Mouse (Mus musculus) frontal cortex, postnatal 36 days (tissue): ENCODE measurements around the gene Wdr27.

Experiments
- DNase-seq, 2 experiments: peaks; one replicate each; pipeline ENCODE4 v3.0.0; 2022; ENCODE audit warnings: low spot score in 2 of 2

Wdr27 gene

DNA sequence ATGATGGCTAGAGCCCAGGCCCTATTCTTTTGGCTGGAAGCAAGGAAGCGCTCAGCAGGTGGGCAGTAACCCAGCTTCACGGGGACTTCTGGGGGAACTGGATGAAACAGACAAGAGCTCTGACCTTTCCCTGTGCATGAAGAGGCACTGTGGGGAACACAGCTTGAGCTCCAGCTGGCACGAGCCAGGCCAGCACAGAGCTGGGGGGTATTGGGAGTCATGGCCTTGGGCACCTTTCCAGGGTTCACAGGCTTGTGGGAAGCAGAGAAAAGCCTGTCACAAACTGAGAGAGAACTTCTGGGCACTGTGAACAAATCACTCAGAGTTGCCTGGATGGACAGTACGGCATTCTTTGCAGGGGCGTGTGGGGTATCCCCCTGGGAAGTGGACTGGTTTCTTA, 118.0 kb downstream of the Wdr27 start:
- no peak for DNase-seq

DNA sequence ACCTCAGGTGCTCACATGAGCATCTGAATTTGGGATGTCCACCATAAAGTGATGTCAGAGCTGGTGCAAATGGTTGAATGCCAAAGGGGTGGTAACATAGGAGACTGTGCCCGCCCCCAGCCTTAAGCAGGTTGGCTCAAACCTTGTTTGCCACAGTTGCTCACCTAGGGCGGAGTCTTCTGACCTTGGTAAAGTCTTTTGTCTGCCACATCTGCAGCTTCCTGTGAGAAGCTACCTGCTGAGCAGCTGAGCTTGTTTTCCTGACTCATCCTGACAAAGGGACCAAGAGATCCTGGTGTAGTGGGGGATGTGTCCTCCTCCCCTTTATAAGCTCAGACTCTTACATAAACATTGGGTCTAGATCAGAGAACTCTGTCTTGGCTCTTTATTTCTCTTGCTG, 125.0 kb downstream of the Wdr27 start:
- no peak for DNase-seq

DNA sequence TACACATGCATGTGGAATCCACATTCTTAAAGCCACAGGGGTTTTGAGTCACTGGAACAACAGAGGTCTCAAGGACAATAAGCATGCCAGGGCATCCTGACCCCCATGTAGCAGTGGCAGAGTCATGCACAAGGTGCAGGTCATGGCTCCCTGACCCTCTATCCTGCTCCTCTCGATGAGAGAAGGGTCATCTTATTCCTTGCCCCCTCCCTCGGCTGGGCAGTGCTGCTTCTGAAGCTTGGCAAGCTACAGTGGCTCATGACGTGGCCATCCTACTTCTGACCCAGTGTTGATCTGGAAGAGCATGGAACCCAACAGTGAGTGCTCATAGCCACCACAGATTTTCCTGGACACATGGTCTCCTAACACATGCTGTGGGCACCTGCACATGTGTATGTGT, 126.9 kb downstream of the Wdr27 start:
- no peak for DNase-seq

DNA sequence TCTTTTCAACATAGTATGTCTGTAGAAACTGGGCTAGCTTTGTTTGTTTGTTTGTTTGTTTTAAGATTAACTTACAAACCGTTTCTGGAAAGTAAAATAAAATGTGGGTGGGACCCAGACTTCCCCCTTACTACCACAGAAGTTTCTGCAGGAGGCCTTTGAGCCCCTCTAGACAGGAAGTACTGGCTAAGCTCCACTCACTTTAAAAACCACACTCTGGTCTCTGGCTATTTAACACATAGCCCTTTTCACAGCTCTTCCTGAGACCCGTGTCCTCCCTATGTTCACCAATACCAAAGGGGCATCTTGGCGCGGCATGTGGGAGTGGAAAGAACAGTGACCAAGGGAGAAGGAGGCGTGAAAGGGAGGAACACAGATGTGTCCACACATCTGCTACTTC, 127.7 kb downstream of the Wdr27 start:
- DNase-seq: no peak

DNA sequence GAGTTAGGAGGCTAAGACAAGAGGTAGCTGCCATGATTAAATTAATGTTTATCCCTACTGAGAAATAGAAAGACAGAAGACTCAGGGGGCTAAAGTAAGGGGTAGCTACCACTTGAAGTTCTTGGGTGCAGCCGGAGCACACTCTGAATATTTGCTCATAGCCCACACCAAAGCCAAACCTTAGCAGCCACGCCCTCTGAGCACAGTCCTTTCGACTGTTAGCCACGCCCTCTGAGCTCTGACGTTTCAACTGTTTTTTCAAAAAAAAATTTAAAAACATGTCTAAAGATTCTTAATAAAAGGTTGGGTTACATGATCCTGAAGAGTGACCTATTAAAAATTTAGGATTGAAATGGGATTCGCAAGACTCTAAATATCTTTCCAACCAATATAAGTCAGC, 130.3 kb downstream of the Wdr27 start:
- DNase-seq: no peak

DNA sequence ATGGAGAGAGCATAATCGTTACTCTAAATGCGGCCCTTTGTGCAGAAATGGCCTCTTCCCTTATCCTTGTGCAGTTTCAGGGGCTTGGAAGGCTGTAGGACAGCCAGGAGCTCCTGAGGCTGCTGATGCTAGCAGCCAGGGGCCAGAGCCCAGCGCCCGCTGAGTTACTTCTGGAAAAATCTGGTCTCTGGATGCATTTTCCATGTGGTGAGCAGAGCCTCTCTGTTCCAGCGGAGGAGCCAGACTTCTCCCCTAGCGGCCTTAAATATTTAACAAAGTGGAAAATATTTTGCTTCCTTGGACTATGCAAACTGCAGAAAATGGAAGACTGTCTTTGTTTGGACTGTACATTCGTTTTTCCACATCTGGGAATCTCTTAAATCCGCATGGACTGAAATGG, 130.9 kb downstream of the Wdr27 start:
- no peak for DNase-seq

DNA sequence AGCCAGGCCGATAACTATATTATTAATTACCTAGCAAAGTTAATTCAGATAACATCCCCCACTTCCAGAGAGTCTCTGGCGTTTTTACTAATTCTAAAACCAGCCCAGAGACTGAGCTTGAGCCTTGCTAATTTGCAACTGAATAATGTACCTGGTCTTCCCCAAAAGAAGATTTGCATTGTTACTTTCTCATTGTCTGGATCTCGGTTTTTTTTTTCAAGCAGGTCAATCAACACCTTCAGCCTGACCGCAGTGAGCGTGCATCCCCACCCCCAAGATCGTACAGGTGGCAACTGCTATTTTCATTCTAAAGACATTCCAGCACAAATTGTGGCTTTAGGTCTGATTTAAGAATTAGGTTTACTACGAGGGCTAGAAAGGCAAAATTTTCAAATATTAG, 136.2 kb downstream of the Wdr27 start:
- DNase-seq: no peak

DNA sequence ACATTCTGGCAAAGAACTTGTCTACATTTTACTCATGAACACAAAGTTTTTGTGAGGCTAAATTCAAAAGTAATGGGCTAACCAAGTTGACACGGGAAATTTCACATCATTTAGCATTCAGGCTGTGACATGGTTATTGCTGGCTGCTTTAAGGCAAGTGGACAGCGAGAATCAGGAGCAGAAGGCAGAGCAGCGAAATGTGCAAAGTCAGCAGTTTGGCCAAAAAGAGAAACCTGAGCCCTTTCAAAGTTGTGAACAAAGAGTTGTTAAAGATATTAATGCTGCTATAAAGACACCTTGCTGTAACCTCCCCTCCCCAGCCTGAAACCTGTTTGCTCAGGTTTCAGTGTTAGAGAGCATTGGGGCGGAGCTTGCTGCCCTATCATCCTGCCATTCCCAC, 143.7 kb downstream of the Wdr27 start:
- DNase-seq: no peak

DNA sequence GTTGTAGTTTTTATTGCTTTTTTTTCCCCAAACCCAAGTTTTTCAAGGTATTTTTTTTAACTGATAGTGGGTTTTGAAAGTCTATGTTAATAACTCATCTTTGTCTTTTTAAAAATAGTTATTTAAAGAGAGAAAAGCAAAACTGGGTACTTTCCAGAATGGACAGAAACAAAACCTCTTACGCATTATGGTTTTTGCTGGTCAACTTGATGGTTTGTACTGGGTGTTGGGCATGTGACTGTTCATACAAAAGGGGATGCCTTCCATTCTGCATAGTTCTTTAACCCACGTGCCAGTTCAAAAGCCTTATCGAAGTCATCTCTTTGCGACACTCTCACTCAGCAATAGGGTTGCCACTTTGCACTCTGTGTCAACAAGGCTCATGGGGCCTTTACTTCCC, 147.9 kb downstream of the Wdr27 start:
- DNase-seq: no peak

DNA sequence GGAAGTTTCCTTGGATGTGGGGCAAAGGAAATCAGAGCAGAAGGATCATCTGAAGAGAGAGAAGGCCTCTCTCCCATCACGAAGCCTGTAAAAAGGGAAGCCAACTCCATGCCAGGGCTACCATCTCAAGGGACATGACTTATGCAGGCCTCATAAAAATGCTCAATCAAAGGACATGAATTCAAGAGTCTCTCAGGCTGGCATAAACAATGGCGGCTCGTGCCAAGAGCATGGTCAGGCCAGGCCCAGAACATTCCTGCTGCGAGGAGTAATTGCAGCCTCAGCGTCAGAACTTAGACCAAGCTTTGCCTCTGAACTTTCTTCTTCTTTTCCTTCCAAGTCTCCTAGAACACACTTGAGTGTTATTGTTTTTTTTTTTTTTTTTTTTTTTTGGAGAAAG, 163.6 kb downstream of the Wdr27 start:
- no peak for DNase-seq

DNA sequence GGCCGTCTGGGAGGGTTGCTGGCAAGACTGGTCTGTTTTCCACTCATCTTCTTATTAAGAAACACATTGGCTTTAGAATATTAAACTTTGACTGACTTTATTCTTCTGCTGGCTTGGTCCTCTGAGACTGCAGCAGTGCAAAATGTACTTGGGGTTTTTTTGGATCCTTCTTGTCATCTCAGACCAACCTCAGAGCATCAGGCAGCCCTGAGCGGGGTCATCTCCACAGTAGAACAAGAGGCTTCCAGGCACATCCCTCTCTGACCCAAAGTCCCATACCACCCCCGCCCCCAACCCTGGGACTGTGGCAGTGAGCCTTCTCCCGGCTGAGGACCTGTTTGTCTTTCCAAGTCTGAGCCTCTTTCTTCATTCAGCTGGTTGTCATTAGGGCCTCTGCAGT, 171.6 kb downstream of the Wdr27 start:
- DNase-seq: no peak

DNA sequence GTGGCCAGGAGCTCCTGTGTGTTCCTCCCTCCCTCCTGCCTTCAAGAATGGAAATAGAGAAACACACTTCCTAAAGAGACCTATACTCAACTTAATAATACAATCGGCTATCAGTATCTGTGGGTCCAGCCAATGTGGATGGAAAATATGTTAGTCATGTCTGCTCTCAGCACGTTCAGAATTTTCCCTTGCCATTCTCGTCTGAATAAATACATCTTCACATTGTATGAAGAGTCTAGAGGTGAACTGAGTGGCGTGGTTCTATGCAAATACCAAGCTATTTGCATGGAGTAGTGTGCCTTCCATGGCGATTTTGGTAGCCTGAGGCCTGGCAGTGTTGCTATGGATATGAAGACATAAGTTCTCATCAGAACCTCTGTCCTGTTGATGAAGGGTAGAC, 172.6 kb downstream of the Wdr27 start:
- DNase-seq: no peak
